Mouse (Mus musculus): ENCODE data around the gene Eno3. TPM values are rescaled to one million over a fixed set of nuclear protein-coding genes. Genes with fewer than 3 reads are reported as not detected.

Eno3 gene
- total and polyA plus RNA-seq, 3 experiments = 14.2 to 16.8 TPM; not detected in 1

GRCm38 (mm10) chr11:70686901-70687566 lies 30.0 kb downstream of the Eno3 start:
- Histone ChIP-seq H3K9me3 (replicated peaks; ENCODE audit: insufficient read depth, low read length) (no peaks in the 10 kb centered on the region), H3K79me2 (ENCODE audit: control insufficient read depth, insufficient read depth, low read length, poor library complexity) (peaks cover 4% of the 10 kb centered on the region; the same call in 1 of the 2 replicates), H3K27ac (ENCODE audit: control insufficient read depth, low read depth, low read length) (peak overlapping the region; percentile 48), H3K4me1 (ENCODE audit: control insufficient read depth in 1 of 2, insufficient read depth in 2 of 2, low read length in 2 of 2) (peaks cover 0 to 9% of the 10 kb centered on the region in 2 experiments; a peak in 2 of 4 replicates), H3K27me3 (ENCODE audit: control insufficient read depth in 1 of 2, insufficient read depth in 2 of 2, low read length in 2 of 2) (no peaks in the 10 kb centered on the region), H3K9ac (ENCODE audit: control insufficient read depth, low read depth, low read length, poor library complexity, severe bottlenecking) (peak overlapping the region; percentile 86), H3K4me3 (ENCODE audit: control insufficient read depth in 1 of 2, insufficient read depth in 1 of 2, low read depth in 2 of 2, low read length in 2 of 2) (peak overlapping the region; percentile 63 to 79), H3K36me3 (ENCODE audit: control insufficient read depth in 1 of 2, insufficient read depth in 2 of 2, low read length in 2 of 2) (peaks cover 0 to 5% of the 10 kb centered on the region in 2 experiments; a peak in 2 of 4 replicates)
- DNase-seq (ENCODE audit: low read depth, low spot score) = peak; percentile 78
- TF ChIP-seq ZKSCAN1 (IDR thresholded peaks at IDR 0.05; ENCODE audit: low read depth, low read length) = no peak
- no peak for TF ChIP-seq MEF2A (IDR thresholded peaks at IDR 0.05; ENCODE audit: extremely low read depth, insufficient replicate concordance, low read depth, low read length, poor library complexity, severe bottlenecking)
- TF ChIP-seq SMC3 (IDR thresholded peaks at IDR 0.05; ENCODE audit: low read depth, low read length) = no peak
- no peak for TF ChIP-seq ZNF384 (IDR thresholded peaks at IDR 0.05; ENCODE audit: low read depth, low read length)
- 0 out of 2 replicates have a peak, but pooled peaks have one; percentile 6 for TF ChIP-seq TCF12 (IDR thresholded peaks at IDR 0.05; ENCODE audit: low read depth, low read length)
- TF ChIP-seq TBP (IDR thresholded peaks at IDR 0.05; ENCODE audit: low read depth, low read length) = no peak
- TF ChIP-seq EP300 (IDR thresholded peaks at IDR 0.05; ENCODE audit: low read depth in 1 of 2, low read length in 2 of 2) = no peak
- TF ChIP-seq POLR2A (IDR thresholded peaks at IDR 0.05; ENCODE audit: control insufficient read depth in 1 of 2, insufficient read depth in 1 of 2, low read depth in 1 of 2, low read length in 2 of 2, poor library complexity in 1 of 2) = no peak
- TF ChIP-seq UBTF (IDR thresholded peaks at IDR 0.05; ENCODE audit: borderline replicate concordance, insufficient read depth, low read depth, low read length) = no peak
- TF ChIP-seq USF2 (IDR thresholded peaks at IDR 0.05; ENCODE audit: borderline replicate concordance in 1 of 2, insufficient read depth in 1 of 2, low read depth in 1 of 2, low read length in 2 of 2) = no peak
- peak; percentile 33; the same call in 1 of the 2 replicates for TF ChIP-seq NELFE (IDR thresholded peaks at IDR 0.05; ENCODE audit: low read depth, low read length)
- TF ChIP-seq POLR2AphosphoS5 (IDR thresholded peaks at IDR 0.05; ENCODE audit: borderline replicate concordance, low read depth, low read length) = no peak
- TF ChIP-seq MXI1 (IDR thresholded peaks at IDR 0.05; ENCODE audit: low read depth, low read length) = peak; percentile 10; the same call in 1 of the 2 replicates
- no peak for TF ChIP-seq MAFK (IDR thresholded peaks at IDR 0.05; ENCODE audit: borderline replicate concordance, low read depth, low read length)
- no peak for TF ChIP-seq CHD2 (IDR thresholded peaks at IDR 0.05; ENCODE audit: low read length)
- TF ChIP-seq ZC3H11A (IDR thresholded peaks at IDR 0.05; ENCODE audit: low read depth, low read length) = no peak
- no peak for TF ChIP-seq RAD21 (IDR thresholded peaks at IDR 0.05; ENCODE audit: low read depth, low read length)
- peak; percentile 75; the same call in 1 of the 2 replicates for TF ChIP-seq MYC (IDR thresholded peaks at IDR 0.05; ENCODE audit: low read depth, low read length)
- no peak for TF ChIP-seq BHLHE40 (IDR thresholded peaks at IDR 0.05; ENCODE audit: borderline replicate concordance, low read depth, low read length)
- TF ChIP-seq TAL1 (IDR thresholded peaks at IDR 0.05; ENCODE audit: low read length) = no peak
- no peak for TF ChIP-seq KAT2A (conservative IDR thresholded peaks at IDR 0.05; ENCODE audit: low read depth, low read length)
- TF ChIP-seq SIN3A (IDR thresholded peaks at IDR 0.05; ENCODE audit: low read length) = peak; percentile 27; the same call in 1 of the 2 replicates
- TF ChIP-seq RCOR1 (IDR thresholded peaks at IDR 0.05; ENCODE audit: low read depth, low read length) = no peak
- TF ChIP-seq CTCF (IDR thresholded peaks at IDR 0.05 in 2 of 3, conservative IDR thresholded peaks at IDR 0.05 in 1 of 3; ENCODE audit: control insufficient read depth in 1 of 3, insufficient read depth in 1 of 3, low read depth in 2 of 3, low read length in 3 of 3, poor library complexity in 1 of 3, severe bottlenecking in 1 of 3) = no peak
- no peak for TF ChIP-seq MAZ (IDR thresholded peaks at IDR 0.05; ENCODE audit: low read depth, low read length)
- no peak for TF ChIP-seq CHD1 (IDR thresholded peaks at IDR 0.05; ENCODE audit: low read depth, low read length)
- no peak for TF ChIP-seq E2F4 (IDR thresholded peaks at IDR 0.05; ENCODE audit: borderline replicate concordance, low read depth, low read length)
- TF ChIP-seq ETS1 (IDR thresholded peaks at IDR 0.05; ENCODE audit: low read depth, low read length) = 0 out of 2 replicates have a peak, but pooled peaks have one; percentile 25
- TF ChIP-seq JUND (IDR thresholded peaks at IDR 0.05; ENCODE audit: low read depth, low read length) = no peak
- TF ChIP-seq HCFC1 (IDR thresholded peaks at IDR 0.05; ENCODE audit: low read depth, low read length) = no peak
- peak; percentile 65 for TF ChIP-seq ELF1 (IDR thresholded peaks at IDR 0.05; ENCODE audit: low read depth, low read length)
- TF ChIP-seq POLR2AphosphoS2 (IDR thresholded peaks at IDR 0.05; ENCODE audit: low read length) = no peak
- peak; percentile 61; the same call in 1 of the 2 replicates for TF ChIP-seq MAX (IDR thresholded peaks at IDR 0.05; ENCODE audit: low read length)
- no peak for TF ChIP-seq MYB (IDR thresholded peaks at IDR 0.05; ENCODE audit: low read depth, low read length)
- 0 out of 2 replicates have a peak, but pooled peaks have one; percentile 6 for TF ChIP-seq ZMIZ1 (IDR thresholded peaks at IDR 0.05; ENCODE audit: low read depth, low read length)

Data from MEL (cell line).